Mouse (Mus musculus) ES-Bruce4 (cell line): ENCODE data around the gene Hist1h4a.

Source experiments
- CTCF ChIP-seq: IDR thresholded peaks from one replicate; pipeline ENCODE4 v1.8.1; 2011; ENCODE audit warnings: low read depth, low read length
- EP300 ChIP-seq: IDR thresholded peaks from 2 replicates; pipeline ENCODE4 v1.6.1; 2011; ENCODE audit warnings: low read depth, low read length; ENCODE audit not compliant: insufficient read depth
- POLR2A ChIP-seq: IDR thresholded peaks from one replicate; pipeline ENCODE4 v1.8.1; 2011; ENCODE audit warnings: low read length; ENCODE audit not compliant: insufficient read depth

DNA sequence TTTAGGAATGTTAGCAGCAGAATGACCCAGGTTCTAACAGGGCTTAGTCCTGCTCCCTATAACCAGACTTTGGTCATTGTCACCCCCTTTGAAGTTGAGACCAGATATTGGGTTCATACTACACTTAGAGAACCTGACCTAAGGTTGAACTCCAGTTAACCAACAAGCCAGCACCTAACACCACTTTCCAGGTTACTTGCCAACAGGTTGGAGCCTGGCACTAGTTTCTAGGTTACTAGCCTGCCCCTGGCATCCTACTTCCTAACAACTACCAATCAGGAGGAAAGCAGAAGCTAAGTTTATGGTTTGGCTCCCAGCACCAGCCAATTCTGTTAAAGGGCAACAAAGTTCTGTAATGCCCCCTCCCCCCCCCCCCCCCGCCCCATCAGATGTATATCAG is 35.8 kb downstream of the Hist1h4a start:
- TF ChIP-seq POLR2A = no peak
- no peak for TF ChIP-seq CTCF
- no peak for TF ChIP-seq EP300
